Mouse (Mus musculus) forebrain, postnatal 0 days (tissue): ENCODE measurements around the gene Vps13d. TPM values are rescaled to one million over a fixed set of nuclear protein-coding genes. Genes with fewer than 3 reads are reported as not detected.

Experiments used
- ATAC-seq: fragments of 200-750 bp; cut with Nextera tagmentation; 2 replicates; pipeline ENCODE4 v1.8.0; 2017; ENCODE audit warnings: mild to moderate bottlenecking, moderate library complexity
- DNase-seq: peaks from one replicate; pipeline ENCODE4 v3.0.0-alpha.2; 2015
- H3K27ac ChIP-seq: fragments of 300-500 bp; sonication (generic); 2 replicates; pipeline ENCODE4 v1.5.1; 2014; ENCODE audit warnings: low read depth, mild to moderate bottlenecking, antibody characterized with exemption, low read length, moderate library complexity, mixed read lengths
- H3K27me3 ChIP-seq: fragments of 300-500 bp; sonication (generic); 2 replicates; pipeline ENCODE4 v1.6.1; 2014; ENCODE audit warnings: mild to moderate bottlenecking, low read length, mixed read lengths; ENCODE audit not compliant: insufficient read depth
- H3K36me3 ChIP-seq: fragments of 300-500 bp; sonication (generic); 2 replicates; pipeline ENCODE4 v1.6.1; 2014; ENCODE audit warnings: mild to moderate bottlenecking, moderate library complexity; ENCODE audit not compliant: insufficient read depth
- H3K4me1 ChIP-seq: fragments of 300-500 bp; sonication (generic); 2 replicates; pipeline ENCODE4 v1.6.1; 2014; ENCODE audit warnings: antibody characterized with exemption; ENCODE audit not compliant: insufficient read depth
- H3K4me2 ChIP-seq: fragments of 300-500 bp; sonication (generic); 2 replicates; pipeline ENCODE4 v1.6.1; 2014; ENCODE audit warnings: low read depth, mild to moderate bottlenecking, moderate library complexity
- H3K4me3 ChIP-seq: fragments of 300-500 bp; sonication (generic); 2 replicates; pipeline ENCODE4 v1.5.1; 2014; ENCODE audit warnings: low read depth, low read length, mixed read lengths
- H3K9ac ChIP-seq: fragments of 300-500 bp; sonication (generic); 2 replicates; pipeline ENCODE4 v1.6.1; 2014; ENCODE audit warnings: mild to moderate bottlenecking
- H3K9me3 ChIP-seq: fragments of 300-500 bp; sonication (generic); 2 replicates; pipeline ENCODE4 v1.6.1; 2016; ENCODE audit warnings: low read length
- CTCF ChIP-seq: sonication (generic); IDR thresholded peaks from 2 replicates; pipeline ENCODE4 v1.5.1; 2016; ENCODE audit warnings: antibody characterized with exemption, control low read depth, low read depth
- WGBS: fragments of 180-500 bp; shearing (Covaris S2); extraction: QIAGEN DNeasy Blood & Tissue Kit; methylation state at CpG from one replicate; pipeline ENCODE4 v1.1.7; 2014; 5-methylcytosine and 5-hydroxymethylcytosine counted together
- polyA plus RNA-seq: library from polyadenylated mRNA; unstranded; fragments of >200 nt; fragmentation: Nextera tagmentation; extraction: Ambion mirVana; gene quantifications from 2 replicates; pipeline ENCODE4 v1.2.1, GENCODE M21; 2015
- total RNA-seq: library from RNA; depleted of rRNA; stranded (reverse); fragments of >200 nt; gene quantifications from 2 replicates; pipeline ENCODE4 v1.2.3, GENCODE M21; 2014

The Vps13d gene
- total and polyA plus RNA-seq, 2 experiments from 2014 or later: 6.4 to 30.8 TPM

DNA sequence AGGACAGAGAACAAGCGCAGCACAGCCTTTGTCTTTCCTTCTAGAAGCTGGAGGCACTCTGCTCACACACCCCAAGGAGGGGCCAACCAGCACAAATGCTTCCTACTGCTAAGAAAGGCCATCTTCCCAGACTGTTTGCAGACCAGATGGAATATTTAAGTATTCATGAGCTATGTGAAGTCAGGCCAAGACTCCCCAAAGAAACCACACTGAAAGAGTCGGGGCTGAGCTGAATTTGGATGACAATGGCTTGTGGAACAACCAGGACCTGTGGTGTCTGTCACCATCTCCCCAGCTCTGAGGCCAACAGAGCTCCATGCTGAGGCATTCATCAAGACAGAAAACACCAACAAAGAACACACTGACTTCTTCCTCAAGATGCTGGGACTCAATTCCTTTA is 89.9 kb downstream of the Vps13d start:
- H3K27me3 ChIP-seq: no peaks in the 10 kb centered on the region
- peaks cover 55% of the 10 kb centered on the region for H3K36me3 ChIP-seq
- no peak overlapping the region for H3K4me3 ChIP-seq
- no peak for TF ChIP-seq CTCF
- no peak overlapping the region for H3K4me2 ChIP-seq
- DNase-seq (peak; percentile 81), ATAC-seq (peak; percentile 93)
- 20% methylated on average over 2 of the region's 2 CpGs for WGBS
- no peak overlapping the region for H3K9ac ChIP-seq
- H3K27ac ChIP-seq: peak overlapping the region; percentile 67; the same call in 1 of the 2 replicates
- 0 out of 2 replicates have a peak, but pooled peaks cover 4% of the 10 kb centered on the region for H3K4me1 ChIP-seq
- H3K9me3 ChIP-seq: no peaks in the 10 kb centered on the region

DNA sequence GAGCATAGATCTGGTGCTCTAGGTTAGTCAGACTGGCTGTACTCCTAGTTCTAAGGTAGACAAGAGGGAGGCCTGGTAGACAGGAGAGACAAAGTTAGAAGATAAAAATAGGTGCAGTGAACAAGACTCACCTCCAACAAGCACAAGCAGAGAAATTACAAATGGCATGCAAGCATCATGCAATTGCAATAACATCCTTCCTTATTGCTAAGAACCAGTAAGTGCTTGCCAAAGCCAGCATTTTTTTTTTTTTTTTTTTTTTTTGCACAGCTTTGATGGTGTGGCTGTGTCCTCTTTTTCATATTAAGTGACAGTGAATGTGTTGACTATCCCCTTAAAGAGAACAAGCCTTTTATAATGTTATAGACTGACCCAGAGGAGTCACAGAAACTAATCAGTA is 91.2 kb downstream of the Vps13d start:
- DNase-seq (no peak), ATAC-seq (no peak)
- Histone ChIP-seq H3K27me3 (no peaks in the 10 kb centered on the region), H3K4me2 (no peak overlapping the region), H3K36me3 (peaks cover 61% of the 10 kb centered on the region), H3K4me1 (0 out of 2 replicates have a peak, but pooled peaks cover 4% of the 10 kb centered on the region), H3K4me3 (no peak overlapping the region), H3K9me3 (no peaks in the 10 kb centered on the region), H3K27ac (no peak overlapping the region), H3K9ac (no peak overlapping the region)
- no peak for TF ChIP-seq CTCF

DNA sequence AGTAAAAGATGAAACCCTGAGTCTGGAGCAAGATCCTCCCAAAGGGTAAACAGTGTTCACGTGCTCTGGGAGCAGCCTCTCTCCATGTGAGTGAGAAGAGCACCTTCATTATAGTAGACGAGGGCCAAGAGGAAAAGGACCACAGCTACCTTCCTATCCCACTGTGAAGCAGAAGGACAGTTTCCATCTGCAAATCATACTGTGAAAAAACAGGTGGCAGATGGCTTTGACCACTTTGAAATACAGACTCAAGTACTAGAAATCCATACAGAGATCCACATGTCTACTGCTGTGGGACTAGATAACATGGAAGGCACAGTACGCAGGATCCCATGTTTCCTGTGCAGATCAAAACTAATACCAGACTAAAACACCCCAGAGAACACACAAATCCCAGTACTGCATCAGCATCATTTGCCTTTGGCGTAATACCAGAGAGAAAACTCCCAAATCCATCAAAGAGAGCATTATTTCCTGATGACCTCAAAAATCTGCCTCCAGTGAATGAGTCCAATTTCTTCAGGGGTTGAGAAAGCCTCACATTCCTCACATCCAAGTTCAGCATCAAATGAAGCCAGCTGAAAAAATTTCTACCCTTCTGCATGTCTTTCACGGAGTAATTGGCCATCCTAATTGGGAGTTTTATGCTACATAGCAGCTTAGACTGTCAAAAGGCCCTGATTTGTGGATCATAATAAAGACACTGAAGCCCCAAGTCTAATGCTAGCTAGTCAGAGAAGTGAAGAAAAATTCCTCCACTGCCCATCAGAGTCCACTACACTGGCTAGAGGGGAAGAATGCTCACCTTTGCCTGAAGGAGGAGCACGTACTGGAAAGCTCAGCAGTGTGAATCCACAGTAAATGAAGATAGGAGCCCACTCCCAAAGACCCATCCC is 92.7 kb downstream of the Vps13d start:
- Histone ChIP-seq H3K4me3 (no peak overlapping the region), H3K36me3 (peaks cover 49% of the 10 kb centered on the region), H3K27me3 (no peaks in the 10 kb centered on the region), H3K9me3 (no peaks in the 10 kb centered on the region), H3K27ac (no peak overlapping the region), H3K4me2 (no peak overlapping the region), H3K4me1 (0 out of 2 replicates have a peak, but pooled peaks cover 4% of the 10 kb centered on the region), H3K9ac (no peak overlapping the region)
- TF ChIP-seq CTCF: no peak
- 65% methylated on average over 6 of the region's 6 CpGs for WGBS
- ATAC-seq: no peak
- no peak for DNase-seq

DNA sequence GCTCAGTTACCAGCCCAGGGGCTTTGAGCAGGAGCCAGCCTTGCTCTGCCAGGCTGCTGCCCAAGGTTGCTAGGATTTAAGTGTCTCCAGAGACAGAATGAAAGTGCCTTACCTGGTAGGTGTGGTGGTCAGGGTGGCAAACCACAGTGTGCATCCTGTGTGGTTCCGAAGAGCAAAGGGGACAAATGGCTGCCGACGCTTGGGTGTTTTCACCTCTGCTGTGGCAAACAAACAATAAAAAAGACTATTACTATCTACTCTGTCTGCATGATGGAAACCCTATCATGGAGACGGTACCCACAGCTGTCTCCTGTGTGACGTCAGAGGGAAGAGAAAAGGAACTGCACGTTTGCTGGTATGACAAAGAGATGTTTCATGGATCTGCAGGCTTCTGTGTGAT is 95.0 kb downstream of the Vps13d start:
- no peak for TF ChIP-seq CTCF
- H3K4me2 ChIP-seq: no peak overlapping the region
- H3K4me3 ChIP-seq: no peak overlapping the region
- no peaks in the 10 kb centered on the region for H3K9me3 ChIP-seq
- no peaks in the 10 kb centered on the region for H3K27me3 ChIP-seq
- H3K27ac ChIP-seq: no peak overlapping the region
- DNase-seq (no peak), ATAC-seq (no peak)
- H3K36me3 ChIP-seq: peaks cover 50% of the 10 kb centered on the region
- peaks cover 4% of the 10 kb centered on the region; the same call in 1 of the 2 replicates for H3K4me1 ChIP-seq
- 93% methylated on average over 6 of the region's 6 CpGs for WGBS
- no peak overlapping the region for H3K9ac ChIP-seq

DNA sequence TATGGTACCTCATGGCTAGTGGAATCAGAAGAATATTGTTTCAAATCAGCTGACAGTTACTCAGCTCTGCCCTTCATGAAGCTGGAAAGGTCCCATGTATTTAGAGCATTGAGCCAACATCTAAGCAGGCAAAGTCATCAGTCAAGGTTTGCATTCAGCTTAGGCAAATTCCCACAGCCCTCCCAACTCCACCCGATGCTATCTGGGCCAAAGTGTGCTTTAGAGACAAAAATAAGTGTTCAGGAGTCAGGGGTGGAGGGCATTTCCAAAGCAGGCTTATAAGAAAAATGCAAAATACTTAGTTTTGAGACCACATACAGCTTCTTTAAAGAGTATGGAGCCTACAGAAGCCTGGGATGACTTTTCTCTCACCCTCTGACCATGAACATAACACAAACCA is 95.5 kb downstream of the Vps13d start:
- Histone ChIP-seq H3K27me3 (no peaks in the 10 kb centered on the region), H3K27ac (no peak overlapping the region), H3K4me2 (no peak overlapping the region), H3K36me3 (peaks cover 50% of the 10 kb centered on the region), H3K4me1 (peaks cover under 1% of the 10 kb centered on the region; the same call in 1 of the 2 replicates), H3K4me3 (no peak overlapping the region), H3K9me3 (no peaks in the 10 kb centered on the region), H3K9ac (no peak overlapping the region)
- 89% methylated on average over 1 of the region's 1 CpGs for WGBS
- no peak for TF ChIP-seq CTCF
- no peak for DNase-seq
- no peak for ATAC-seq

DNA sequence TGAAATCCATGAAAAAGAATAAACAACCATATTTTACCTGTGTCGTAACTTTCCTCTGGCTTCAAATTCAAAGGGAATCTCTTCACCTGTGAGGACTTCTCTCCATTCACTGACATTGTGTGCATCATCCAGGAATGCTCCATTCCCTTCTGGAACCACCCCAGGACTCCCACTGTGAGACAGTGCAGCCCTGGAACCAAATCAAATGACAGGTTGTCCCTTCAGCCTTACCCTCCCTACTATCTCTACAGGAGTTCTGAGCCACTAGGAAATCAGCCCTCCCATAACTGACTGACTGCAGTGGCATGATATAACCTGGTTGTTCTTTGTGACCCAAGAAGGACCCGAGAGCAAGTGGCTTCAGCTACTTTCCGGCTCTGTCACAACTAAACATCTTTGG is 96.8 kb downstream of the Vps13d start:
- Histone ChIP-seq H3K4me3 (no peak overlapping the region), H3K27ac (no peak overlapping the region), H3K9me3 (no peaks in the 10 kb centered on the region), H3K4me2 (no peak overlapping the region), H3K27me3 (no peaks in the 10 kb centered on the region), H3K9ac (no peak overlapping the region), H3K4me1 (no peaks in the 10 kb centered on the region; the same call in 1 of the 2 replicates), H3K36me3 (peaks cover 58% of the 10 kb centered on the region)
- no peak for DNase-seq
- TF ChIP-seq CTCF: no peak
- ATAC-seq: no peak
- WGBS: 95% methylated on average over 3 of the region's 3 CpGs

DNA sequence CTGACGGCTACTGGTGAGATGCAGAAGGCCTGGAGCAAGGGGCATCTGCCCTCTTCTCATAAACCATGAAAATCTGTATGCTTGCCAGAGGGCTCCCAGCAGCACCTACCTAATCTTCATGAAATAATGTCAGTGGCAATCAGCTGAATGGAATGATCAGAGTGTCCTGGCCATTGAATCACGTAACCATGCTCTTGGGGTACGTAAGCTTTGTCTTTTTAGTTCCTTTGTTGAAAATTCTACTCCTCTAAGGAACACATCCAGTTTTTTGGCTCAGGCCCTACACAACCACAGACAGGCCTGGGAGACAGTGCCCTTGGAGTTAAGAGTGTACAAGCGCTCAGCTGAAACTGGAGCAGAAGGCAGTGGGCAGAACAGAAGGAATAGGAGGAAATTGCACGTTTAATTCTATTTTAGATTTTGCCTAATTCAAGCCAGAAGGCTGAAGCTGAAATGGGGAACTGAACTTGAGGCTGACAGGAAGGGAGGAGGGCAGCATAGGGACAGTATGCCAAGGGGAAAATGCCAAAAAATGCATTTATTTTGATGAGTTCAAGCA is 98.2 kb downstream of the Vps13d start:
- WGBS: 60% methylated on average over 5 of the region's 5 CpGs
- Histone ChIP-seq H3K27me3 (no peaks in the 10 kb centered on the region), H3K36me3 (peaks cover 57% of the 10 kb centered on the region)

More for the DNA sequence above, 98.2 kb downstream of the Vps13d start:
- no peak for TF ChIP-seq CTCF
- no peak overlapping the region for H3K9ac ChIP-seq
- ATAC-seq (peak; percentile 82), DNase-seq (peak; percentile 37)
- H3K27ac ChIP-seq: no peak overlapping the region
- H3K4me2 ChIP-seq: no peak overlapping the region
- no peaks in the 10 kb centered on the region for H3K9me3 ChIP-seq
- no peaks in the 10 kb centered on the region; the same call in 1 of the 2 replicates for H3K4me1 ChIP-seq
- no peak overlapping the region for H3K4me3 ChIP-seq
